Mouse (Mus musculus) lung, postnatal 36 days (tissue): ENCODE measurements around the gene 2610528A11Rik.
A peak's percentile ranks its signal among the peaks of the same experiment; 100 is the strongest.
"Not testable (repeated sequence)": the region's sequence is repeated elsewhere in the genome, so short reads cannot be mapped to it uniquely, and the experiment has no call there.

Source experiments
- DNase-seq: peaks from one replicate; pipeline ENCODE4 v3.0.0; 2022; ENCODE audit warnings: mixed read lengths

2610528A11Rik gene

DNA sequence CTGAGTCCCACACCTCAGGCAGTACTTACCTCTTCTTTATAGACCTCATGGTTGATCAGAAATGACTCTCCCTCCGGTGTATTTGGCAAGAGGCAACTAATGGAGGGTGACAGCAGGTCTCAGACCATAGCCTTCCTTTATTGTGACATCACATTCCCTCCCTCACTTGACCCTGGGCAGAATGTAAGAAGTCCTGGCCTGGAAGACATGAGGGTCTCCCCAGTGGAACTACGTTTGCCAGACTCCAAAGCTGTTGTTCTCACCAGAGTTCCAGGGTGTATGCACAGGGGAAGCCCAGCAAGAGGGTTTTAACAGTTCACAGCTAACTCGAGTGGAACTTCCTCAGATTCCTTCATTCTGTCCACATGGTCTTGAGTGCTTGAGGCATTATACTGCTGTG lies at the start of gene 2610528A11Rik:
2610528A11Rik (minus strand) TSS at position 101 of the 400 bp plus-strand sequence.
- DNase-seq, result no peak

DNA sequence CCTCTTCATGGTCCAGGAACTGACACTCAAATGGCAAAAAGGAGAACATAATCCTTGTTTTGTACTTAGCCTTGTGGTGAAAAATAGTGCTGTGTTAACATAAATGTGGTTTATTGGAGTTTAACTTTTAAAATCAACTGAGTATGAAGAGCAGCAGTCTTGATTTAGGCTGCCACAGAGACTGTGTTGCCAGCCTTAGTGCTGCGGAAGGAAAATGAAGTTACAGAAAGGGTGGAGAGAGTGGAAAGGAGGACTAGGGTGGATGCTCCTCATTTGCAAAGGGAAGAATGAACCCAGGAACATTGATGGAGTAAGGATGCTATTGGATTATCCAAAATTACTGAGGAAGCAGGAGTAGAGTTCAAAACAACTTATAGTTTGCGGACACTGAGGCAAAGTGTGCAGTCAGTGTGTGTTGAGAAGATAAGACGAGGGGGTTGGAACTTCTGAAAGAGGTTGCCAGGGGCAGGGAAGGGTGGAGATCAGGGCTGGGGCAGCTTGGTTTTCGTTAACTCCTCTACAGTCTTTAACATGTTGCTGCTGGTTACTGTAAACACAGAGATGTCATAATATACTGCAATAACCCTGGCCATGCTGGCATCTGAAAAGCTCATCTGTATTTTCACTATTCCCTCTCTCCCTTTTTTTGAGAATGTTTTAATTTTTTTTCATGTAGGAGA lies 49.6 kb upstream of the 2610528A11Rik start:
- DNase-seq, result no peak

DNA sequence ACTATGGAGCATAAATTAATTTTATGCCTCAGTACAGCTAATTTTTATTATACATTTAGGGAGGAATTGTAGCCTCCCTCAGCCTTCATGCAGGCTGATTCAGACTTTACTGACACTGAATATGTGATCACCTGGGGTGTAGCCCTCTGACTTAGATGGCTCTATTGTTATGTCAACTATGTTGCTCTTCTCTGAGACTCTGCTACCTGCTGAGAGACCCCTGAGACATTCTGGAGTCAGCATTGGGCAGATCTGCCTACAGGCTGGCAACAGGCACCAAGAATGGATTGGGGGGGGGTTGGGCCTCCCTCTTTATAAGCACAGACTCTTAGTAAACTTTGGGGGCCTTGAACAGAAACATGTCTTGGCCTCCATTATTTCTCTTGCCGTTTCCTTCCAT lies 40.6 kb upstream of the 2610528A11Rik start:
- no peak for DNase-seq

DNA sequence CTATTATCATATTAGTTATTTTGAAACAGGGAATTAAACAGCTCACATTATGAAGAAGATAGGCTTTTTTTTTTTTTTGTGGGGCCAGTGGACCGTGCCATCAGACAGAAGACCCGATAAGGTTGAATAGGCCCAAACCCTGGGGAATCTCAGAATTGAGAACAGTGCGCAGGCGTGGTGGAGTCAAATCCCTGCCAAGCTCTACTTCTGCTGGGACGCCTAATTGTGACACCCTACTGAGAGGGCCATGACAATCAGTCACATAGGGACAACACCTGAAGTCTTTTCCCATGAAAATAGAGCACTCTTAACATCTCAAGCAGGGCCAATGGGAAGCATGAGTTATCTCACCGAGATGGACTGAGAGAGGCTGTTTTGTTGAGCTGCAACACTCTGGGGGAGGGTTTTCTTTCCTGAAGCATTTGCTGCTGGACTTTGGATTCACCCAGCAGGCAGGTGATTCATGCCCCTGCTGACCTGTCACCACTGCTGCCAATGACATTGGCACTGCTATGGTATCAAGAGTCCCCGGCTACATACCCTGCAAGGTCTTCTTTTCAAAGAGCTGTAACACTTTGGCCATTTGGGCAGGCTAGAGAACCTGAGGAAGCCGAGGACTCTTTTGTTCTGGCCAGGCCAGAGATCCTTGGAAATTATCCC lies 25.4 kb upstream of the 2610528A11Rik start:
- DNase-seq, result no peak

DNA sequence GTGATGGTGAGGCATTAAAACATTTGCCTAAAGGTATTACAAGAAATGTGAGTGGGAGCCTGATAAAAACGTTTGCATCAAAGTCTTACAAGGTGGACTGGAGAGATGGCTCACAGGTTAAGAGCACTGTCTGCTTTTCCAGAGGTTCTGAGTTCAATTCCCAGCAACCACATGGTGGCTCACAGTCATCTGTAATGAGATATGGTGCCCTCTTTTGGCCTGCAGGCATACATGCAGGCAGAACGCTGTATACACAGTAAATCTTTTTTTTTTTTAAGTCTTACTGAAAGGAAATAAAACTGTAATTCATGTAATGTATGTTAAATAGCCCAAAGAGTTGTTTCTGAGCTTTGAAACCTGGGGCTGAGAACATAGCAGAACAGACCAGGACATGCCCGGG lies 23.8 kb upstream of the 2610528A11Rik start:
- not testable (repeated sequence) for DNase-seq

DNA sequence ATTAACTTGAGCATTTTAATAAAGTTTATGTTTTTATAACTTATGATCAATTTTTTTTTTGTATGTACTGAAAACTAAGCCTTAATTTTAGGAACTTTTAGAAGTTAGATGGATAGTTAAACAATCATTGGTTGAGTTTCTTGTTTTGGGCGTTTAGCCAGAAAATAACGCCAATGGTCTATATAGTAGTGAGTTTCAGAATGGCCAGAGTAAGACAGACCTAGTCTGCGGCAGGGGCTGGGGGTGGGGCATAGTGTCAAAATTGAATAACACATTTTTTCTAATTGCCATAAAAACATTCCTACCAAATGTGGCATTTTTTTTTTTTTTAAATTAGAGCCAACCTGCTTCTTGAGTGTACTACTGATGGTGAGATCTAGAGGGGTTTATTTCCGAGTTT lies 22.3 kb upstream of the 2610528A11Rik start:
- no peak for DNase-seq

DNA sequence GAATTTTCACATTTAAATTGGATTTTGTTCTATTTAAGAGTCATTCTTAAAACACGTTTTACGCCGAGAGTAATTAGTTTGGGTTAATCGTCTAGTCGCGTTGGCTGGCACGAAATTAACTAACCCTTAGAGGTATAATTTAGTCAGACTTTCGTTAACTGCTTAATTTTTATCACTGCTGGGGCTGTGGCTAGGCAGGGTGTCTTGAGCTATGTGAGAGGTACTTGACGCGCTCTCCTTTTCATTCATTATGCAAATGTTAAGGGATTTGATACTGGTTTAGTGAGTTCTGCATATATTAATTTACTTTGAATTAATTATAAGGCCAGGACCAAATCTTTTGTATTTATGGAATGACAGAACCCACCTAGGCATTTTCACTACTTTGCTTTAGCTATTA lies 21.8 kb upstream of the 2610528A11Rik start:
- DNase-seq, result peak; percentile 9

DNA sequence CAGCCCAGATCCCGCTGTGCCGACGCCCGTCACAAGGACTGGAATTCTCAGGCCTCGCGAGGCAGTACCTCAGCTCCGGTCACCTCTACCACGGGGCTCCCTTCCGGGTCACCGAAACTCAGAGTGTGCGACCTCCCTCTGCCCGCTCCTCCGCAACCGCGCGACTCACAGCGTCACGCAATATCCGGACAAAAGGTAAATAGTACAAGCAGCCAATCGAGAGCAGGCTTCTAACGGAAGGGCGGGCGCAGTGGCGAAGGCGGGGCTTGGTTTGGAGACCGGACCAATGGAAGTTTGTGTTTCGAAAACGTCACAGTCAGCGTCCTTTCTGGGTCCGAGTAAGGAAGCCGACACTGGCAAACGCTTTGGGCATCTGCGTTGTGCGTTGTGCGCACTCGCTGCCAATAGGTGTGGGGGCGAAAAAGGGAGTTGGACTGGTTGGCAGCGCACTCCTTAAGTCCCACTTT lies 21.3 kb upstream of the 2610528A11Rik start, which contains the start of gene Ghitm:
Ghitm (minus strand) TSS at position 146 of the 467 bp plus-strand sequence.
- peak; percentile 99 for DNase-seq

DNA sequence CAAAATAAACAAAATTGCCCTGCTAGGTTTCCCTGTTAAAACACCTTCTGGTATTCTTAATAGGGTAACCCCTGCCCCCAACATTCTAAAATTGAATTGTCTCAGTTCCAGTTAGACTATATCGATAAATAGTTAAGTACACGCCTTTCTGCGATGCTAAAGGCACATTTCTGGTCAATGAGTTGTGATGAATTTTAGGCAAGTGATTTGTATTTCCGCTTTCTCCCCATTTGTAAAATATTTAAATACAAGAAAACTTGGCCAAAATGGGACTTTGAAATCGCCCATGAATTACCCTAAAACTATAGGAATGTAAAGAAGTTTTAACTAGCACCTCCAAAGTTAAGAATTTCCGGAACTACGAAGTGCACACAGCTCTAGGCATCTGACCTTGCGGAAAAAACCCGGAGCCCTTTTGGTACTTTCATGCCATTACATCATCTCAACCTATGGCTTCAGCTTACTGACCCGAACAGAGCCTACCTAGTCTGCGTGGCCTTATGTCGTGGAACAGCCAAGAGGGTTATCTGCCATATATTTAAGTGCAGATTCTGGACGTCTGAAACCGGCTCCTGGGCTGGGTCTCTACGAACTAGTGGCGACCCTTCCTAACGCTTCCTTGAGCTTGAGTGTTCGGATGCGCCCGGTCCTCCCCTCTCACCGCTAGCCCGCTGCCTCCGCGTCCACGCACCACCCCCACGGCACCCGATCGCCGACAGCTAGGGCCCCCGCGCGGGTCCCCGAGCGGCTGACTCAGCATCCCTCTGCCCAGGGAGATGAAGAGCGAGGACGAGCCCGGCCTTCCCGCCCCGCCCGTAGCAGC lies 20.7 kb upstream of the 2610528A11Rik start:
- DNase-seq, result peak; percentile 23

DNA sequence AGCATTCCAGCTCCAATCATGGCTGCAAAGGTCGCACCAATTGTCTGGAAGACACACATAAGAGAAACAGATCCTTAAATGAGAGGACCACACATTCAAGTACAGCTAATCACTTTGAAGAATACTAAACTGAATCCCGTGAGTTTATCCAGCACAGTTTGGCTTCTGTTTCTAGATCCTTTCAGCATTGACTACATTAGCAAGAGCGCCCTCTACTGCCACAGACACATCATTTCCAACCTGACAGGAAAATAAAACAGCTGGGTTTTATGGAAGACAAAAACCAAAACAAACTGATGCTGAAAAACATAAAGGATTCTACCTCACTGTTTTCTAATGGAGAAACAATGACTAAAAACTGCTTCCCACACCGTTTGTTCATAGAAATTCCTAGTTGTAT lies 13.8 kb upstream of the 2610528A11Rik start:
- peak; percentile 63 for DNase-seq

DNA sequence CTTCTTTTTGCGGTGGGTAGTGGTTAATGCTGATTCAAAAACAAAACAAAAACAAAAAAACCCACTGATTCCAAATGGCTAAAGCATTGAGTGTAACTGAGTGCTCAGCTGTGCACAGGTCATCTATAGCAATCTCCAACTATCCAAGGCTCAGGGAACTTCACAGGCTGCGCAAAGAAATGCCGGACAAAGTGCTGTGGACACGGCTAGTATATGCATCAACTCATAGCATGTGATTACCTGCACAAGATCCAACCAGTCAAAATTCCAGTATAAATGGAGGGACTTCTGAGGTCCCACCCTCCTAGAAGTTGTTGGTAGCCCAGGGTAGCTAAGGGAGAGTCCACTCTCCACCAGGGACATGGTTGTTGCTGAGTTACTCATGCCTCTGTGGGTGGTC lies 5.4 kb upstream of the 2610528A11Rik start:
- no peak for DNase-seq

DNA sequence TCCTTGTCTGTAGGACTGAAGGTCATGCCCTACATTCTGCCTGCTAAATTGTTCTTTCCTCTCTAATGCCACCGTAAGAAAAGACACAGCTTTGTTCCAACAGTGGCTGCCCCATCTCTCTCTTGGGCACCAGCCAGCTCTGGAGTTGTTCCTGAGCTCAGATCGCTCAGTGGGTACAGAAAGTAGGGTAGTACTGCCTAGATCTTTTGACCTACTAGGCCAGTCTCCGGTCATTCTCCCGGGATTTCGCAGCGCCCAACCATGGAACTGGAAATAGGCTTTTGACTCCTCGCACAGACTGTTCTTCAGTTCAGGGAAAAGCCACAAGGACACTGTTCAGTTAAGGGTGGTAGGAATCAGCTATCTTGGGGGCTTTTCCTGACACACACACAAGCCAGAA lies 891 bp downstream of the 2610528A11Rik start:
- DNase-seq, result no peak

DNA sequence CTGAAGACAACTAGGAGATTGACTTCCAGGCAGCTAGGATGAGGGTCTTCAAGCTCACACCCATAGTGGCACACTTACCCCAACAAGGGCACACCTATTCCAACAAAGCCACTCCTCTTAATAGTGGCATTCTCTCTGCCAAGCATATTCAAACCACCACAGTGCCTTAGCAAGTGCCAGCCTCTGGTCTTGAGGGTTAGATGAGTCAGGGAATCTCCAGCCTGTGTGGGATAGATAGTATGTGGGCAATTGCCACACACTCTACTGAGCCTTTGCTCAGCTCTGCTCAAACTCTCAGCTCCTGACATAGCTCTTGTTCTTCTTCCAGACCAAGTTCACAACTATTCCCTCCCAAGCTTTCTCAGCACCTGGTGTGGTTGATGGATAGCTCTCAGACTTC lies 2.5 kb downstream of the 2610528A11Rik start:
- DNase-seq, result no peak

DNA sequence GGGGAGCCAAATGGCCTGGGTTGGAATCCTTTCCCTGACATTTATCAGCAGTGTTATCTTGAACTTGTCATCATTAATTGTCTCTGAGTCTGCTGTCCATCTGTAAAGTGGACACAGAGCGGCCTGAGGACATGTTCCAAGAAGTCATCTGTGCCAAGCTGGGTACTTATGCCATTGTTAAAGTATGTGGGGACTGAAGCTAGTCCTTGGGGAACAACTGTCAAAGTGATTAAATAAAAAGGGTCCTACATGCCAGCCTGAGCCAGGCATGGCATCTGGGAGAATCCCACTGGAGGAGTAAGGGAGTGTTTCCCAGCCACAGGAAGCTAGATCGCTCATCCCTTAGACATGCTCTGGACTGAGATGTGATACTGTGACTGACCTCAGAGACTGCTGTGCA lies 3.4 kb downstream of the 2610528A11Rik start:
- DNase-seq, result no peak

DNA sequence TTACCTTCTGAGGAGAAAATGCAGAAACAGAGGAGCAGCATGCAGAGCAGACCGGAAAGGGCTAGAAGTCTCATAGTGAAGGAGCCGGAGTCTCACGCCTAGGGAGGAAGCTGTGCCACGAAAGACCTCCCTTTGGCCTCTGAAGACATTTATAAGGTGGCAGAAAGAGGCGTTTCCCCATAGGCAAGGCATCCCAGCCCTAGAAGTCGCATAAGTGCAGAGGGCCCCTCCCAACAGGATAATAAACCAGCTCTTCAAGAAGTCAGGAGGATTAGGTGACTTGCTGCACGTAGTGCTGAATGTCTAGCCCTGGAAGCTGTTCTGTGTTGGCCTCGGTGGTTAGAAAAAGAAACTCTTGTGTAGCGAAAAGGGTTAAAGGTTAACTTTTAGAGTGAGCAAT lies 3.8 kb downstream of the 2610528A11Rik start:
- DNase-seq, result no peak

DNA sequence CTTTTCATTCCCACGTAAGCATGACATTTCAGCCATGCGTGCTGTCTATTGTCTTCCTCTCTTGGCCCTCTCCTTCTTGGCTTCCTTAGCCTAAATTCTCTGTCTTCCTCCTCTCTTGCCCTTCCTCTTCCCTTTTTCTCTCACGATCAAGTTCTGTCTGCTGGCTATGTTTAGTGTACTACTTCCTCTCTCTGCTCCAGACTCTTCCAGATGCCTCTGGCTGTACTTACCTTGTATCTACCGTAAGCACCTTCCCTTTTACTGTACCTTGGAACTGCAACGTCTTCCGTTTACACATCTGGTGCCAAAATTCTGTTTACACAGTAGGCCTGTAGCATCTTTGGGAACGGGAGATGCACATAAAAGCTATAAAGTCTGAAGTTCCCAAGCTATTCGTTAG lies 4.4 kb downstream of the 2610528A11Rik start:
- DNase-seq, result no peak

DNA sequence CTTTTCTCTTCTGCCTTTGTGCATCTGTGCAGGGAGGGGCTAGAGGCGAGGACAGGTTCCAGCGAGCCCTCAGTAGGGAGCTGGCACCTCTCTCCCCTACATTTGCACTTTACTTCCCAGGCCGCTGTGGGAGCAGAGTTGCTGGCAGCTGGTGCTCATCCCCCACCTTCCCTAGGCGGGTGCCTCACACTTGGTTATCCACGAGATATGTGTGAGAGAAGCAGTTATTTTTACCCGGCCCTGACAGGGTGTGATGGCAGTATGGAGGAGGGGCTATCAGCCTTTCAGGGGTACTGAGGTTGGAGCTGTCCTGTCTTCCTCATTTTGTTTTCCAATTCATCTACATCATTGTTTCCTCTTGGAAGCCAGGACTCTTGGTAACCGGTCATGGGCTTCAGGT lies 8.0 kb downstream of the 2610528A11Rik start:
- no peak for DNase-seq

DNA sequence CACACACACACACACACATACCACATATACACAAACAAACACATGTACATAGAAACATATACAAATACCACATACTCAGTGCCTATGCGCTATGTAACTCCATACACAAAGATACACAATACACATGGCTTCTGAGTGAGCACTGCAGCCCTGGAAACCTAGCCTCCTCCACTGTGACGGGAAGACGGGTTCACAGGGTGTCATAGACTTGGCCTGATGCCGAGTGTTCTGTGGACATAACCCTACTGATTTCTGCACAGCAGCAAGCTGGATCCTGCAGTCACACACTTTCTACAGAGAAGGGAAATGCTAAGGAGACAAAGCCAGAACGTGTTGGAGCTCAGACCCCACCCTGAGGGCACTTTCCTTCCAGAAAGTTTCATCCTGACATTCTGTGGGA lies 9.1 kb downstream of the 2610528A11Rik start:
- peak; percentile 4 for DNase-seq

DNA sequence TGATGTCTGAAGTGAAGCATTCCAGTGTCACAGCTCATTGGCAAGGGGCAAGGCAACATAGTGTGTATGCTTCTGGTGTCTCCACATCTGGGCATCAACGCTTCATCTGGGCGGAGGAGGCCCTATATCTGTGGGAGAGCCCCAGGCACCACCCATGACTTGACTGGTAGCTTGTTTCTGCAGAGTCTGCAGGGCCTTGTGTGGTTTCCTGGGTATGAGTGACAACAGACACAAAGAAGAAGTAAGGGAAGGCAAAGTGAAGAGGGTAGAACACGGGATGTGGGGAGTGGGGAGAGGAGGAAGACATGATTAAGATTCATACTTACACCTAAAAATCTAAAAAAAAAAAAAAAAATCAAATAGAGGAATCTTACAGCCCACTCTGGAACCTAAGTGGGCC lies 11.3 kb downstream of the 2610528A11Rik start:
- no peak for DNase-seq

DNA sequence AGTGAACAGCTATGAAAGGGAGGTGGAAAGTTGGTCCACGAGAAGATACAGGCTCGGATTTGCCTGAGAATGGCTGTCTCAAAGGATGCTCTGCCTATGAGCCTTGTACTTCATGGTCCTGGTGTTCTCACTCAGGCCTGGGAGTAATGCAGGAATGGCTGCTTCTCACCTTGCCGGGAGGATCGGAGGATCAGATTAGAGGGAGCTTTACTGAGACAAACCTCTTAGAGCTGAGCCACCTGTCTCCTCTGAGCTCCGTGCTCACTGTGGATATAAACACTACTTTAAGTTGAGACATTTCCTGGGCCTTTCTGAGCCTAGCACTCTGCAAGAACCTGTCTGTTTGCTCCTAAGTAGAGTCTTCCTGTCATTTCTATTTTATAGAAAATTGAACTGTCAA lies 12.3 kb downstream of the 2610528A11Rik start:
- DNase-seq, result no peak

DNA sequence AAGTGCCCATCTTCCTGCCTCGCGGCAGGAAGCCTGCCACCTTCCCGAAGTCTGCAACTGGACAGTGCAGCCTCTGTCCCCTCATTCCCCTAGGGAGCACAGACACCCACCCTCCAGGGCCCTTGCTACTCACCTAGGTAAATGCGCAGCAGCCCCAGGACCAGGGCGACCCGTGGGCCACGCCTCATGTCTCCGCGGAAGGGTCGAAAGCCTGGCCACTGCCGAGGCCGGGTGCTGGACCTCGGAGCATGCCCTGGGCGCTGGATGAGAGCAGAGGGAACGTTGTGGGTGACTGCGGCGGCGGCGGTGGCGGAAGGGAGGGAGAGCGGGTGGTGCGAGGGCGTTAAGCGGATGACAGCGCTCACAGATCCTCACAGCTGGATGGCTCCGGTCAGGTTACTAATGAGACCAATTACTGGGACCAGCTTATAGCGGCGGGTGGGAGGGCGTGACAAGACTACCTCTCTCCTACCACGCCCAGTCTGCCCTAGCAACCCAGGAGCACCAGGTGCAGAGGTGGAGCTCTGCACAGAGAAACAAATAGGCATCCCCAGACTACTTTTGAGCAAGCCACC lies 15.8 kb downstream of the 2610528A11Rik start, which contains the start of gene Cdhr1:
Cdhr1 (minus strand) TSS at position 392 of the 575 bp plus-strand sequence.
- DNase-seq, result no peak

DNA sequence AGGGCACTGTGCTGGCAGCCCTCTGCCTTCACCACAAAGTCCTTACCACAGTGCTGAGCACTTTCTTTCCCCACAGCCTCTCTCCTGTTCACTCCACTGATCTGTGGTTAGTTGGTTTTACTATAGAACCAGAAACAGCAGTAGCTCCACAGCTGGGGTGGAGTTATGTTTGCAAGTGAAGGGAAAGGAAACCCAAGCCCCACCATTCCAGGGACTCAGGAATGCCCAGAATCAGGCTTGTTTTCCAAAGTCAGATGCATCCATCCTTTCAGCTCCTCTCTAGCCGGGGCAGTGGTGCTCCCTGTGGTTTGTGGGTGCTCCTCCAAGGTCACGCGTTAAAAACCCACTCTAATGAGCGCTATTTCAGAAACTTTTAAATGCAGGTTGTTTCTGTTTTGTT lies 18.3 kb downstream of the 2610528A11Rik start:
- no peak for DNase-seq

DNA sequence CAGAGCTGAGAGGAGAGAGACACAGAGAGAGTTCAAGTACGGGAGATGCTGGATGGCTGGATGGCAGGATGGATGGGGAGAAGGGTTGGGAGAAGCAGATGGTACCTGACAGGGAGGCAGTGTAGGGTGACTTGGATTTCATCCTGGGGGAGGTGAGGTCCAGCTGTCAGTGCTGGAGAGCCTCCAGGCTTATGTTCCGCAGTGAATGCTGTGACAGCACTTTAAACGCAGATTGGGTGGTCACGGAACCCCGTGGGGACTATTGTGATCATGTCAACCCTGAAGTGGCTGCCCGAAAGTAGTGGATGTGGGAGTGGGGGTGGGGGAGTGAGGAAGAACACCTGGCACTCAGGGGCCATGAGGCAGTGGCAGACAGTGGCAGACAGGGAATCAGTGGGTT lies 19.4 kb downstream of the 2610528A11Rik start:
- no peak for DNase-seq
